22 mouse cellular contexts compared by ENCODE assay signal in genomic region chr6:50972268-50972667, GRCm38 (mm10).
A peak's percentile ranks its signal among the peaks of the same experiment; 100 is the strongest.
DNase-seq lines count a peak whose midpoint lies in the region; ATAC-seq and TF ChIP-seq lines count a peak whose summit lies in the region.
"Had no signal": no experiment of that assay in that cellular context is flagged by ENCODE, and none has a peak within 500 bp of the region (broad histone marks: within the 10 kb centered on the region; RNA-seq: fewer than 3 reads in every experiment).

No protein-coding gene starts in this region.

- no peak for TF ChIP-seq EP300 in stomach, postnatal 0 days (optimal IDR thresholded peaks at IDR 0.05)

- peak overlapping the region; percentile 75 for H3K27ac ChIP-seq in kidney, embryonic 16.5 days (ENCODE audit: low read length)
- H3K27ac ChIP-seq in embryonic facial prominence, embryonic 14.5 days (replicated peaks; ENCODE audit: low read depth, low read length), result peak overlapping the region; percentile 67
- peak overlapping the region; percentile 5; the same call in 1 of the 2 replicates for H3K27ac ChIP-seq in stomach, postnatal 0 days (replicated peaks)
- H3K27ac ChIP-seq: forebrain, embryonic 12.5 days; heart, embryonic 15.5 days; left cerebral cortex, adult 2 months; stomach, embryonic 15.5 days had no signal

- no peaks in the 10 kb centered on the region for H3K9me3 ChIP-seq in kidney, embryonic 16.5 days (ENCODE audit: low read length)
- H3K9me3 ChIP-seq in embryonic facial prominence, embryonic 14.5 days (ENCODE audit: control insufficient read depth, low read length), result no peaks in the 10 kb centered on the region
- H3K9me3 ChIP-seq in stomach, postnatal 0 days (ENCODE audit: control insufficient read depth, low read length), result no peaks in the 10 kb centered on the region
- H3K9me3 ChIP-seq: forebrain, embryonic 12.5 days; heart, embryonic 15.5 days; stomach, embryonic 15.5 days had no signal

- H3K4me3 ChIP-seq in kidney, embryonic 16.5 days (ENCODE audit: low read length), result no peak overlapping the region
- no peak overlapping the region for H3K4me3 ChIP-seq in embryonic facial prominence, embryonic 14.5 days (ENCODE audit: low read depth, low read length)
- no peak overlapping the region for H3K4me3 ChIP-seq in stomach, postnatal 0 days (ENCODE audit: low read depth, low read length)
- H3K4me3 ChIP-seq: forebrain, embryonic 12.5 days; heart, embryonic 15.5 days; left cerebral cortex, adult 2 months; stomach, embryonic 15.5 days had no signal

- H3K9ac ChIP-seq in kidney, embryonic 16.5 days (replicated peaks; ENCODE audit: low read length), result no peak overlapping the region
- no peak overlapping the region for H3K9ac ChIP-seq in embryonic facial prominence, embryonic 14.5 days (ENCODE audit: low read depth, low read length)
- H3K9ac ChIP-seq in stomach, postnatal 0 days (ENCODE audit: low read length), result no peak overlapping the region
- H3K9ac ChIP-seq: forebrain, embryonic 12.5 days; heart, embryonic 15.5 days; stomach, embryonic 15.5 days had no signal

- H3K27me3 ChIP-seq in kidney, embryonic 16.5 days (ENCODE audit: insufficient read depth, low read length), result no peaks in the 10 kb centered on the region
- H3K27me3 ChIP-seq in embryonic facial prominence, embryonic 14.5 days (replicated peaks; ENCODE audit: control insufficient read depth, insufficient read depth, low read length), result no peaks in the 10 kb centered on the region
- H3K27me3 ChIP-seq in stomach, postnatal 0 days (ENCODE audit: control insufficient read depth, insufficient read depth, low read length), result no peaks in the 10 kb centered on the region
- H3K27me3 ChIP-seq: heart, embryonic 15.5 days; stomach, embryonic 15.5 days had no signal

- peak; percentile 84 for DNase-seq in heart, adult 11 months
- no peak for DNase-seq in heart, postnatal 4 days
- no peak for DNase-seq in kidney, postnatal 14 days
- no peak for DNase-seq in embryonic facial prominence, embryonic 14.5 days (ENCODE audit: low spot score)
- no peak for DNase-seq in stomach, postnatal 0 days (ENCODE audit: low spot score)
- DNase-seq in right cerebral cortex, postnatal 14 days, result no peak
- no peak for DNase-seq in embryo, embryonic 10 days (ENCODE audit: low spot score)
- DNase-seq: adrenal gland, postnatal 36 days; cerebellum, postnatal 10 days; heart, postnatal 36 days; liver; lung, postnatal 4 days; midbrain, embryonic 14.5 days; right cerebral cortex, postnatal 25 days had no signal

- no peak for TF ChIP-seq CTCF in stomach, postnatal 0 days (IDR thresholded peaks at IDR 0.05; ENCODE audit: low read depth)

- ATAC-seq in kidney, embryonic 16.5 days (ENCODE audit: low FRiP score, low TSS enrichment), result no peak
- no peak for ATAC-seq in embryonic facial prominence, embryonic 14.5 days (ENCODE audit: low read depth)
- no peak for ATAC-seq in stomach, postnatal 0 days (ENCODE audit: low FRiP score, low TSS enrichment)
- ATAC-seq: CD4-positive, CD25-positive, alpha-beta regulatory T cell, adult 4 months; hindbrain, embryonic 16.5 days; intestine, postnatal 0 days had no signal

- no peaks in the 10 kb centered on the region for H3K36me3 ChIP-seq in kidney, embryonic 16.5 days (ENCODE audit: insufficient read depth, low read length)
- no peaks in the 10 kb centered on the region for H3K36me3 ChIP-seq in embryonic facial prominence, embryonic 14.5 days (ENCODE audit: control insufficient read depth, insufficient read depth, low read length)
- H3K36me3 ChIP-seq in stomach, postnatal 0 days (ENCODE audit: control insufficient read depth, insufficient read depth, low read length), result no peaks in the 10 kb centered on the region
- H3K36me3 ChIP-seq: forebrain, embryonic 12.5 days; heart, embryonic 15.5 days; stomach, embryonic 15.5 days had no signal

- H3K4me2 ChIP-seq in kidney, embryonic 16.5 days (replicated peaks; ENCODE audit: low read depth, low read length), result no peak overlapping the region
- no peak overlapping the region for H3K4me2 ChIP-seq in embryonic facial prominence, embryonic 14.5 days (ENCODE audit: low read depth, low read length)
- H3K4me2 ChIP-seq in stomach, postnatal 0 days (replicated peaks; ENCODE audit: low read depth), result no peak overlapping the region
- H3K4me2 ChIP-seq: forebrain, embryonic 12.5 days; heart, embryonic 15.5 days; stomach, embryonic 15.5 days had no signal

- WGBS in kidney, embryonic 16.5 days, result 34% methylated on average over 4 of the region's 4 CpGs
- WGBS in embryonic facial prominence, embryonic 14.5 days, result 66% methylated on average over 4 of the region's 4 CpGs
- 60% methylated on average over 4 of the region's 4 CpGs for whole genome bisulfite sequencing in stomach, postnatal 0 days

- H3K4me1 ChIP-seq in kidney, embryonic 16.5 days (ENCODE audit: insufficient read depth, low read length), result peaks cover 48% of the 10 kb centered on the region
- peaks cover 13% of the 10 kb centered on the region for H3K4me1 ChIP-seq in embryonic facial prominence, embryonic 14.5 days (ENCODE audit: control insufficient read depth, insufficient read depth, low read length)
- H3K4me1 ChIP-seq in stomach, postnatal 0 days (replicated peaks; ENCODE audit: control insufficient read depth, insufficient read depth), result no peaks in the 10 kb centered on the region
- H3K4me1 ChIP-seq: heart, embryonic 15.5 days had no signal

Comparison
In these comparisons a context has a peak if more than half of its experiments do, and no peak if none do; other contexts are left out.
1. H3K27ac ChIP-seq: peak in every context shown above with its lines; median percentile 75 in kidney, embryonic 16.5 days; 67 in embryonic facial prominence, embryonic 14.5 days; 5 in stomach, postnatal 0 days.